Mouse (Mus musculus) G1E (cell line): ENCODE measurements around the gene Megf8. TPM values are rescaled to one million over a fixed set of nuclear protein-coding genes. Genes with fewer than 3 reads are reported as not detected.

Experiments
- ATAC-seq: 2 replicates; pipeline ENCODE4 v1.8.0; 2016; ENCODE audit warnings: mild to moderate bottlenecking; ENCODE audit not compliant: insufficient number of reproducible peaks, poor library complexity, low FRiP score, severe bottlenecking; ENCODE audit errors: extremely low read depth
- DNase-seq: peaks from one replicate; pipeline ENCODE4 v3.0.0; 2012; ENCODE audit warnings: low spot score
- H3K27me3 ChIP-seq: 2 replicates; pipeline ENCODE4 v1.6.1; 2012; ENCODE audit warnings: mild to moderate bottlenecking, low read length, inconsistent platforms; ENCODE audit not compliant: insufficient read depth
- H3K36me3 ChIP-seq: replicated peaks from 2 replicates; pipeline ENCODE3; 2012; ENCODE audit warnings: mild to moderate bottlenecking, inconsistent platforms
- H3K4me1 ChIP-seq: 2 replicates; pipeline ENCODE4 v1.6.1; 2012; ENCODE audit warnings: low read depth, low read length, inconsistent platforms, mixed read lengths; ENCODE audit not compliant: insufficient read depth
- H3K4me3 ChIP-seq: 2 replicates; pipeline ENCODE4 v1.5.1; 2012; ENCODE audit warnings: low read depth, mild to moderate bottlenecking, inconsistent platforms, low read length, moderate library complexity, mixed read lengths
- H3K9me3 ChIP-seq: replicated peaks from 2 replicates; pipeline ENCODE4 v1.6.1; 2012; ENCODE audit warnings: inconsistent platforms
- CTCF ChIP-seq: IDR thresholded peaks from 2 replicates; pipeline ENCODE4 v1.5.1; 2012; ENCODE audit warnings: low read depth, low read length, inconsistent platforms, mixed read lengths
- GATA1 ChIP-seq: IDR thresholded peaks from 2 replicates; pipeline ENCODE4 v1.6.1; 2012; ENCODE audit warnings: borderline replicate concordance, low read length, inconsistent platforms, mixed read lengths
- GATA2 ChIP-seq: IDR thresholded peaks from 2 replicates; pipeline ENCODE4 v1.6.1; 2012; ENCODE audit warnings: low read depth, low read length, inconsistent platforms, borderline replicate concordance
- POLR2AphosphoS5 ChIP-seq: IDR thresholded peaks from 2 replicates; pipeline ENCODE4 v1.6.1; 2012; ENCODE audit warnings: low read depth, low read length, inconsistent platforms; ENCODE audit not compliant: insufficient replicate concordance
- TAL1 ChIP-seq: conservative IDR thresholded peaks from 2 replicates; pipeline ENCODE4 v1.6.1; 2012; ENCODE audit warnings: low read depth, low read length, inconsistent platforms, mixed read lengths
- polyA plus RNA-seq: library from polyadenylated mRNA; stranded (reverse); fragments of >175 nt; gene quantifications from 2 replicates; pipeline ENCODE4 v1.2.3, GENCODE M21; 2012
- total RNA-seq, 2 experiments: library from RNA; stranded (forward) in 1 of 2; stranded (reverse) in 1 of 2; fragments of 200-1000 nt in 1 of 2; fragments of >200 nt in 1 of 2; fragmentation: Nextera tagmentation in 1 of 2; gene quantifications; 2 replicates each; pipeline ENCODE4 v1.2.3; 2014 to 2017

Megf8 gene
- total and polyA plus RNA-seq, 3 experiments = 6.3 to 24.4 (median 14.3) TPM

DNA sequence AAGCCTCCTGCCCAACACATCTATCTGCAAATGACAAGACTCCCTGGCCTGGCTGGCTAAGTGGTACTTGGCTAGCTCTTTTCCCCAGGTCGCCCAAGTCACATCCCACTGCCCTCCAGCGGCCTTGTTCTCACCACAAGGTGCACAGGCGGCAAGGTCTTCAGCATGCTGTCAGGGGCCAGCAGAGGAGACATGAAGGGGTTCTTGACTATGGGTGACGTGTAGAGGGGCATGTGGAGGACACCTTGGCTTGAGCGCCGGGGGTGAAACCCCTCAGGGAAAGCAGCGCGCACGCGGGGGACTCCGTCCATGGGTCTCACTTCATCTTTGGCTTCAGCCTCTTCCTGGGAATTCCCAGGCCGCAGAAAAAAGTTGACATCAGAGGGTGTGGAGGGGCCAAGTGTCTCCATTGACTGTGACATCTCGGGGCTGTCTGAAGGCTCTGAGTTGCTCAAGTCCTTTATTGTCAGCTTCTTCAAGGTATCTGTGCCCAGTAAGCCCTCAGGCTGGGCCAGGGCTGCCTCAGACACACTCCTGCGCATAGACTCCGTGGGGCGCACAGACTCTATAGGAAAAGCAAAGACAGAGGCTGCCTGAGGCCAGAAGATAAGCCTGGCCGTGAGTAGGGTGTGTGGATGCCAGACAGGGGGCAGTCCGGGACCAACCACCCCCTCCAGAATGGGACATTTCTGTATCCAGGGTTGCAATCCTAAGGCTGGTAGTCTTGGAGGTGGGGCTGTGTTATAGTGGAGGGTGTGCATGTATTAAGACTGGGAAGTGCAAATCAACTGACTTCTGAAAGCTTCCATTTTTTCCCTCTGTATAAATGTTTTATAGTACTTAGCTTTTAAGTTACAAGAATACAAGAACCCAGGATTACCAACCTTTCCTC lies 63.7 kb downstream of the Megf8 start:
- Histone ChIP-seq H3K4me1 (peaks cover 22% of the 10 kb centered on the region), H3K9me3 (no peaks in the 10 kb centered on the region), H3K27me3 (peaks cover 15% of the 10 kb centered on the region), H3K36me3 (peaks cover 67% of the 10 kb centered on the region), H3K4me3 (no peak overlapping the region)
- no peak for ATAC-seq
- TF ChIP-seq POLR2AphosphoS5 (no peak), CTCF (no peak), TAL1 (no peak), GATA1 (no peak), GATA2 (no peak)
- no peak for DNase-seq

DNA sequence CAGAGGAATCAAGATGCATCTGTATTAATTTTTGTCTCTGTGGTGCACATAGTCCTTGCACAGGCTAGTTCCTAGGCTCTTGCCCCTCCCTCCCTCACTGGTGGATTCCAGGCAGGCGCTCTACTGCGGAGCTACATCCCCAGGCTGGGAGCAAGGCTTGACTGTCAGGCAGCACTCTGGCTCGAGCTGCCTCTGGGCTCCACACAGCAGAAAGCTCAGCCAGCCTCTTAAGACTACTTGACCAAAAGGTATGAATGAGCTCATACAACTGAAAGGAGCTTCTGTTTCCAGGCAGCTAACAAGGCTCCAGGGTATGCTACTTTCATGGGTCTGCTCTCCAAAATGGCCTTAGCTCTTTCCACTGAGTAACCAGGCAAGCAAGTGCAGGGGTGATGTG lies 64.3 kb downstream of the Megf8 start:
- peaks cover 71% of the 10 kb centered on the region for H3K36me3 ChIP-seq

GRCm38 (mm10) chr7:25382541-25382940 lies 65.6 kb downstream of the Megf8 start:
- no peaks in the 10 kb centered on the region for H3K9me3 ChIP-seq
- TF ChIP-seq CTCF (no peak), GATA2 (no peak), POLR2AphosphoS5 (no peak), TAL1 (no peak), GATA1 (no peak)
- DNase-seq (no peak), ATAC-seq (no peak)
- H3K4me1 ChIP-seq = peaks cover 36% of the 10 kb centered on the region
- no peak overlapping the region for H3K4me3 ChIP-seq
- peaks cover 77% of the 10 kb centered on the region for H3K36me3 ChIP-seq
- H3K27me3 ChIP-seq = no peaks in the 10 kb centered on the region

More for the DNA sequence above, 64.3 kb downstream of the Megf8 start:
- H3K4me3 ChIP-seq = no peak overlapping the region
- H3K9me3 ChIP-seq = no peaks in the 10 kb centered on the region
- H3K27me3 ChIP-seq = peaks cover 11% of the 10 kb centered on the region
- ATAC-seq (no peak), DNase-seq (no peak)
- H3K4me1 ChIP-seq = peaks cover 28% of the 10 kb centered on the region
- TF ChIP-seq CTCF (no peak), GATA2 (no peak), POLR2AphosphoS5 (no peak), TAL1 (no peak), GATA1 (no peak)

DNA sequence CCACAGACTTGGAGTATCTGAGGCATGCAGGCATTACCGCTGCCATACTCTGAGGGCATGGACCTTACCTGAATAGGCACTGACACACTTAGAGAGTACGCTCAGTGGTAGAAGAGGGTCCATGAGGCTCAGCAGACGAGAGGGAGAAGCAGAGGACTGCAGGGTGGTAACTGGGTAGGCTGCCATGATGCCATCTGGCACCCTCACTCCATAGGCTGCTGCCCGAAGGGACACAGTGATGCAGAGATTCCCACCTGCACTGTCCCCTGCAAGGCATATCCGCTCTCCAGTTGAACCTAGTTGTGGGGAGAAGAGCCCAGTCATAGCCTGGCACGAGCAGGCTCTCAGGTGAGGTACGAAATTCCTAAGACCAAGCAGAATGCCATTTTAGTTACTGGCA lies 66.4 kb downstream of the Megf8 start:
- H3K4me3 ChIP-seq = no peak overlapping the region
- DNase-seq (no peak), ATAC-seq (no peak)
- H3K27me3 ChIP-seq = no peaks in the 10 kb centered on the region
- TF ChIP-seq POLR2AphosphoS5 = no peak
- no peak for TF ChIP-seq GATA2
- no peak for TF ChIP-seq CTCF
- no peak for TF ChIP-seq GATA1
- TF ChIP-seq TAL1 = no peak
- peaks cover 85% of the 10 kb centered on the region for H3K36me3 ChIP-seq
- no peaks in the 10 kb centered on the region for H3K9me3 ChIP-seq
- peaks cover 45% of the 10 kb centered on the region for H3K4me1 ChIP-seq

- Histone ChIP-seq H3K36me3 (peaks cover 88% of the 10 kb centered on the region), H3K27me3 (no peaks in the 10 kb centered on the region), H3K9me3 (no peaks in the 10 kb centered on the region), H3K4me3 (no peak overlapping the region), H3K4me1 (peaks cover 46% of the 10 kb centered on the region)
- no peak for DNase-seq
- TF ChIP-seq CTCF (no peak), GATA1 (no peak), GATA2 (no peak), POLR2AphosphoS5 (no peak), TAL1 (no peak)
- no peak for ATAC-seq
These were observed 66.9 kb downstream of the Megf8 start for GRCm38 (mm10) chr7:25383891-25384290.

DNA sequence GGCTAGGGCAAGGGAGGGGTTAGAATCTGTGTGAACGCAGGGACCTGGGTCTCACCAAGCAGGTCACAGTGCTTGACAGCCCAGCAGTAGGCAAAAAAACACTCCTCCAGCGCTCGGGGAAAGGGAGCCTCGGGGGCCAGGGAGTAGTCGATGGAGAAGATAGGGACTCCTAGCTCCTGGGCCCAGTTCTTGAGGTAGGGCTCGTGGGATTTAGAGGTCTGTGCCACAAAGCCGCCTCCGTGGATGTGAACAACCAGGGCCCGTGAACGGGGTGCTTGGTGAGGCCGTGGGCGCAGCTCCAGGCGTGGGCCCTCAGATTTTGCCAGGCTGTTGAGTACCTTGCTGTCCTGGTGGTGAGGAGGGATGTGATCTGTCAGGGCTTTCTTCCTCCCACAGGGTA lies 67.4 kb downstream of the Megf8 start:
- Histone ChIP-seq H3K27me3 (no peaks in the 10 kb centered on the region), H3K36me3 (peaks cover 89% of the 10 kb centered on the region), H3K4me3 (no peak overlapping the region), H3K9me3 (no peaks in the 10 kb centered on the region), H3K4me1 (peaks cover 46% of the 10 kb centered on the region)
- TF ChIP-seq GATA1 (no peak), GATA2 (no peak)
- ATAC-seq (no peak), DNase-seq (no peak)
